Mouse (Mus musculus) lung, postnatal 0 days (tissue): ENCODE measurements at regions not wholly inside any gene's neighbourhood (a gene's known extent, or its start where the extent isn't known, plus 50 kb on each side); places are given as distances from the start of the nearest gene placed in this dataset.

Source experiments
- ATAC-seq: fragments of 200-750 bp; cut with Nextera tagmentation; 2 replicates; pipeline ENCODE4 v1.8.0; 2017; ENCODE audit warnings: moderate library complexity
- DNase-seq: peaks from one replicate; pipeline ENCODE4 v3.0.0-alpha.2; 2016; ENCODE audit warnings: low spot score
- H3K27ac ChIP-seq: fragments of 300-500 bp; sonication (generic); 2 replicates; pipeline ENCODE4 v1.5.1; 2014; ENCODE audit warnings: antibody characterized with exemption, mild to moderate bottlenecking, low read length, mixed read lengths
- H3K27me3 ChIP-seq: fragments of 300-500 bp; sonication (generic); replicated peaks from 2 replicates; pipeline ENCODE4 v1.6.1; 2014; ENCODE audit warnings: low read length, mixed read lengths; ENCODE audit not compliant: insufficient read depth
- H3K36me3 ChIP-seq: fragments of 300-500 bp; sonication (generic); 2 replicates; pipeline ENCODE4 v1.6.1; 2014; ENCODE audit warnings: low read length, mixed read lengths; ENCODE audit not compliant: insufficient read depth
- H3K4me1 ChIP-seq: fragments of 300-500 bp; sonication (generic); 2 replicates; pipeline ENCODE4 v1.6.1; 2014; ENCODE audit warnings: antibody characterized with exemption, low read depth, low read length, mixed read lengths; ENCODE audit not compliant: insufficient read depth
- H3K4me2 ChIP-seq: fragments of 300-500 bp; sonication (generic); replicated peaks from 2 replicates; pipeline ENCODE4 v1.6.1; 2014; ENCODE audit warnings: low read depth, mild to moderate bottlenecking, low read length, moderate library complexity, mixed read lengths
- H3K4me3 ChIP-seq: fragments of 300-500 bp; sonication (generic); 2 replicates; pipeline ENCODE4 v1.5.1; 2014; ENCODE audit warnings: low read depth, low read length
- H3K9ac ChIP-seq: fragments of 300-500 bp; sonication (generic); replicated peaks from 2 replicates; pipeline ENCODE4 v1.6.1; 2014; ENCODE audit warnings: low read depth, mild to moderate bottlenecking
- H3K9me3 ChIP-seq: fragments of 300-500 bp; sonication (generic); 2 replicates; pipeline ENCODE4 v1.6.1; 2016; ENCODE audit warnings: low read length, mixed read lengths
- CTCF ChIP-seq: IDR thresholded peaks from 2 replicates; pipeline ENCODE4 v1.5.1; 2016; ENCODE audit warnings: antibody characterized with exemption, mild to moderate bottlenecking
- EP300 ChIP-seq: IDR thresholded peaks from 2 replicates; pipeline ENCODE4 v1.6.1; 2016; ENCODE audit warnings: antibody characterized with exemption, mild to moderate bottlenecking, control low read depth
- WGBS: fragments of 180-500 bp; shearing (Covaris S2); extraction: QIAGEN DNeasy Blood & Tissue Kit; methylation state at CpG from one replicate; pipeline ENCODE4 v1.1.7; 2014; 5-methylcytosine and 5-hydroxymethylcytosine counted together

- H3K27me3 ChIP-seq = no peaks in the 10 kb centered on the region
- 42% methylated on average over 3 of the region's 3 CpGs for WGBS
- no peaks in the 10 kb centered on the region for H3K36me3 ChIP-seq
- ATAC-seq (no peak), DNase-seq (no peak)
- no peak overlapping the region for H3K9ac ChIP-seq
- H3K4me3 ChIP-seq = no peak overlapping the region
- H3K4me1 ChIP-seq = no peaks in the 10 kb centered on the region; the same call in 1 of the 2 replicates
- no peak for TF ChIP-seq EP300
- no peaks in the 10 kb centered on the region for H3K9me3 ChIP-seq
- H3K4me2 ChIP-seq = no peak overlapping the region
- H3K27ac ChIP-seq = no peak overlapping the region
Measured at GRCm38 (mm10) chr17:42934068-42934467, 57.6 kb upstream of the Cd2ap start.

GRCm38 (mm10) chr17:42933335-42934004 lies 57.0 kb upstream of the Cd2ap start:
- no peak overlapping the region for H3K4me3 ChIP-seq
- no peak overlapping the region for H3K9ac ChIP-seq
- TF ChIP-seq EP300 (no peak), CTCF (no peak)
- no peaks in the 10 kb centered on the region for H3K9me3 ChIP-seq
- WGBS = 73% methylated on average over 7 of the region's 7 CpGs
- no peak for DNase-seq
- no peaks in the 10 kb centered on the region for H3K27me3 ChIP-seq
- no peak for ATAC-seq
- H3K4me1 ChIP-seq = no peaks in the 10 kb centered on the region; the same call in 1 of the 2 replicates
- no peaks in the 10 kb centered on the region for H3K36me3 ChIP-seq
- H3K27ac ChIP-seq = no peak overlapping the region
- no peak overlapping the region for H3K4me2 ChIP-seq

GRCm38 (mm10) chr17:42927320-42927719 lies 50.9 kb upstream of the Cd2ap start:
- H3K4me2 ChIP-seq = no peak overlapping the region
- 76% methylated on average over 4 of the region's 4 CpGs for WGBS
- H3K4me1 ChIP-seq = no peaks in the 10 kb centered on the region
- H3K9me3 ChIP-seq = no peaks in the 10 kb centered on the region
- ATAC-seq (no peak), DNase-seq (no peak)
- H3K36me3 ChIP-seq = no peaks in the 10 kb centered on the region
- H3K4me3 ChIP-seq = no peak overlapping the region
- no peak for TF ChIP-seq CTCF
- TF ChIP-seq EP300 = no peak
- H3K9ac ChIP-seq = no peak overlapping the region
- no peaks in the 10 kb centered on the region for H3K27me3 ChIP-seq
- H3K27ac ChIP-seq = no peak overlapping the region
